Mouse (Mus musculus): ENCODE data around the gene Adgrd1. TPM values are rescaled to one million over a fixed set of nuclear protein-coding genes. Genes with fewer than 3 reads are reported as not detected.

The Adgrd1 gene
- polyA plus RNA-seq, 1 experiment from 2014 or later, result 0.24 TPM

- ATAC-seq (ENCODE audit: low FRiP score, low read depth), result no peak
- peaks cover 10% of the 10 kb centered on the region for H3K27me3 ChIP-seq
- H3K4me3 ChIP-seq, result no peak overlapping the region
- no peak overlapping the region for H3K27ac ChIP-seq
- H3K9me3 ChIP-seq, result 0 out of 2 replicates have a peak, but pooled peaks cover 2% of the 10 kb centered on the region
- no peaks in the 10 kb centered on the region for H3K4me1 ChIP-seq
- 17% methylated on average over 2 of the region's 3 CpGs for WGBS
- H3K36me3 ChIP-seq, result no peaks in the 10 kb centered on the region
- no peak overlapping the region for H3K9ac ChIP-seq
- H3K4me2 ChIP-seq (replicated peaks), result peak overlapping the region; percentile 56
These were observed 121.6 kb downstream of the Adgrd1 start for GRCm38 (mm10) chr5:129218222-129218505.

DNA sequence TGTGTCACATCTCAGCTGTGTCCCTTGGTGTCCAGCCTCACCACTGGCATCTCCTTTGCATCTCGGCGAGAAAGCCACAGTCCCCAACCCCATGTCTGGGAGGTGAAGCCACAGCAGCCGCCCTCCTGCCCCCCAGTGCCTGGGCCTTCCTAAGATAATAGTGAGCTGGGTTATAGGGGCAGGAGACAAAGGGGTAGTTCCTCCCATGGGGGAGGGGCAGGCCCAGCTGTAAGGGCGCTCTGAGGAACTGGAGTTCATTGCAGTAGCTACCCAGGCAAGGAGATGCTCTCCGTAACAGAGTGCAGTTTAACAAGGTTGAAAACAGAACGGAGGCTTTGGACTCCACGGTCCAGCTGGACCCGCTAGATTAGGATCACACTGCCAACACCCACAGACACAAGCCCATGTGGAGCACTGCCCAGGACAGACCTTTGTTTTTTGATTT is 122.0 kb downstream of the Adgrd1 start:
- Histone ChIP-seq H3K36me3 (no peaks in the 10 kb centered on the region), H3K4me1 (no peaks in the 10 kb centered on the region), H3K27me3 (peaks cover 9% of the 10 kb centered on the region), H3K4me3 (no peak overlapping the region), H3K4me2 (replicated peaks) (no peak overlapping the region), H3K27ac (no peak overlapping the region), H3K9ac (no peak overlapping the region), H3K9me3 (0 out of 2 replicates have a peak, but pooled peaks cover 2% of the 10 kb centered on the region)
- ATAC-seq (ENCODE audit: low FRiP score, low read depth), result no peak
- WGBS, result 24% methylated on average over 8 of the region's 8 CpGs

DNA sequence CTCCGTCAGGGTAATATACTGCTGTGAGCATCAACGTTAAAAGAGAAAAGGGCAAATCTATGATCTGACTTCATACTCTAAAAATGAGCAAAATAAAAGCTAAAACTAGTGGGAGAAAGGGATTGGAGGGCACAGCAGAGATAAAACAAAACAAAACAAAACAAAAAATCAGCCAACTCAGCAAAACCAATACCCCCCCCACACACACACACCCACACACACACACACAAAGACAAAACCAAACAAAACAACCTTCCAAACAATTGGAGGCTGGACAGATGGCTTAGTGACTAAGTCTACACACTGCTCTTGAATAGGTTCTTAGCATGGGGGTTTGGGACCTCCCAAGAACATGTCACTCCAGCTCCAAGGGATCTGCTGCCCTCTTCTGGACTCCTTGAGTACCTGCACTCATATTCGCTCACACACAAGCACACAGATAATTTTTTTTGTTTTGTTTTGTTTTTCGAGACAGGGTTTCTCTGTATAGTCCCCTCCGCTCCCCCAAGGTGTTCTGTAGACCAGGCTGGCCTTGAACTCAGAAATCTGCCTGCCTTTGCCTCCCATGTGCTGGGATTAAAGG is 122.7 kb downstream of the Adgrd1 start:
- 89% methylated on average over 5 of the region's 5 CpGs for WGBS
- no peak for ATAC-seq (ENCODE audit: low FRiP score, low read depth)
- Histone ChIP-seq H3K9ac (no peak overlapping the region), H3K4me1 (no peaks in the 10 kb centered on the region), H3K27me3 (peaks cover 9% of the 10 kb centered on the region), H3K27ac (no peak overlapping the region), H3K36me3 (no peaks in the 10 kb centered on the region), H3K4me2 (replicated peaks) (no peak overlapping the region), H3K9me3 (0 out of 2 replicates have a peak, but pooled peaks cover 2% of the 10 kb centered on the region), H3K4me3 (no peak overlapping the region)

DNA sequence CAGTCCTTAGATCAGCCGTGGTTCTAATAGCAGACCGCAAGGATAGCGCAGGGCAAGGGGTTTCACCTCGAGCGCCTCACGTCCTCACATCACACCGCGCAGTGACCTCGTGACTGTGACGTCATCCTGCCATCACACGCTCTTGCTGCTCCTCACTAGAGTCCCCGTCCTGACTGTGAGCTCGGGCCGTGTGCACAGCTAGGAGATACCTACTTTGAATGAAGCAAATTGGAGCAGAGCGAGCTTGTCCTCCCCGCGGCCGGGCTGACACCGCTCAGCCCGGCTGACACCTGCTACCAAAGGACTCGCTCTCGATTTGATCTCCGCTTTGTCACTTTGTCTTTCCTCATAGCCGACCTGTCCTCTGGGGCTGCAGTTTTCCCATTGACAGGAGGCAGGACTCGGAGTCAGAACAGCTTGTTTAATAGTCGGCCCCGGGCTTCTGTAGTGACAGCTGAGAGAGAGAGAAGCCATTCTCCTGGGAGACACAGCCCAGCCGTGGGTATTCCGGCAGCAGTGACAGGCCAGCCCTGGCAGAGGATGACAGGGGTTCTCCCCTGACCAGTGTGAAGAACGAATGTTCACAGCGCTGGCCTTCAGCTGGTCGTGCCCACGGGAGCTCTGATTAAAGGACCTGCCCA is 129.4 kb downstream of the Adgrd1 start:
- no peaks in the 10 kb centered on the region for H3K36me3 ChIP-seq
- ATAC-seq (ENCODE audit: low FRiP score, low read depth), result no peak
- no peak overlapping the region; the same call in 1 of the 2 replicates for H3K4me2 ChIP-seq (replicated peaks)
- H3K27me3 ChIP-seq, result no peaks in the 10 kb centered on the region
- no peaks in the 10 kb centered on the region for H3K9me3 ChIP-seq
- 73% methylated on average over 33 of the region's 33 CpGs for WGBS
- no peaks in the 10 kb centered on the region for H3K4me1 ChIP-seq
- no peak overlapping the region for H3K9ac ChIP-seq
- no peak overlapping the region for H3K4me3 ChIP-seq
- no peak overlapping the region for H3K27ac ChIP-seq

DNA sequence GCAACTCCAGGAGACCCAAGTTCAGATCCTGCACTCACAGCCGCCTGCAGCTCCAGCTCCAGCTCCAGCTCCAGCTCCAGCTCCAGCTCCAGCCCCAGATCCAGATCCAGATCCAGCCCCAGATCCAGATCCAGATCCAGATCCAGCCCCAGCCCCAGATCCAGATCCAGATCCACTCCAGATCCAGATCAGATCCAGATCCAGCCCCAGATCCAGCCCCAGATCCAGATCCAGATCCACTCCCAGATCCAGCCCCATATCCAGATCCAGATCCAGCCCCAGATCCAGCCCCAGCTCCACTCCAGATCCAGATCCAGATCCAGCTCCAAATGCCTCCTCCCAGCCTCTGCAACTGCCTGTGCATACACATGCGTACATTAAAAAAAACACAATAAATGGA is 131.6 kb downstream of the Adgrd1 start:
- Histone ChIP-seq H3K9ac (no peak overlapping the region), H3K27ac (no peak overlapping the region), H3K4me1 (no peaks in the 10 kb centered on the region), H3K4me2 (replicated peaks) (no peak overlapping the region), H3K9me3 (no peaks in the 10 kb centered on the region), H3K36me3 (no peaks in the 10 kb centered on the region), H3K27me3 (no peaks in the 10 kb centered on the region), H3K4me3 (no peak overlapping the region)
- 95% methylated on average over 2 of the region's 2 CpGs for WGBS
- ATAC-seq (ENCODE audit: low FRiP score, low read depth), result no peak

DNA sequence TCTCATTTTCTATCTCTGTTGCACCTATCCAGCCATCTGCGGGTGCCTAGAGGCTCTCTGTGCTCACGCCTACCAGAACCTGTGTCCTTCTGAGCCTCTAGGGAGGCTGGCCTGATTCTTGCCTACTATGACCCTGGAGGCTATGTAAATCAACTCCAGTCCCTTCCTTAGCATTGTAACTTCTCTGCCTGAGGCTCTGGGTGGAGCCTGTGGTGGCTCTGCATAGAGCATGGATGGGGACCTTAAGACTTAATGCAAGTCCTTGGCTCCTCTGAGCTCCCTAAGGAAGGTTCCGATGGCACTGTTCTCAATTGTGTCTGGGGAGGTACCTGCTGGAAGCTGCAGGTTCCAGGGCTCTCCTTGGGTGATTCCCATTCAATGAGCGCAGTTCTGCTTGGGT is 136.8 kb downstream of the Adgrd1 start:
- no peaks in the 10 kb centered on the region for H3K4me1 ChIP-seq
- no peak overlapping the region for H3K9ac ChIP-seq
- no peaks in the 10 kb centered on the region for H3K9me3 ChIP-seq
- ATAC-seq (ENCODE audit: low FRiP score, low read depth), result no peak
- no peaks in the 10 kb centered on the region for H3K36me3 ChIP-seq
- WGBS, result 93% methylated on average over 4 of the region's 4 CpGs
- H3K27ac ChIP-seq, result no peak overlapping the region
- no peak overlapping the region for H3K4me3 ChIP-seq
- H3K27me3 ChIP-seq, result no peaks in the 10 kb centered on the region
- H3K4me2 ChIP-seq (replicated peaks), result no peak overlapping the region

- Histone ChIP-seq H3K9me3 (no peaks in the 10 kb centered on the region), H3K27me3 (no peaks in the 10 kb centered on the region)
- 77% methylated on average over 7 of the region's 7 CpGs for WGBS
These were observed 137.4 kb downstream of the Adgrd1 start for GRCm38 (mm10) chr5:129233881-129234432.

GRCm38 (mm10) chr5:129236366-129236765 is 139.8 kb downstream of the Adgrd1 start:
- H3K27ac ChIP-seq, result no peak overlapping the region
- no peak for ATAC-seq (ENCODE audit: low FRiP score, low read depth)
- no peaks in the 10 kb centered on the region for H3K27me3 ChIP-seq
- no peaks in the 10 kb centered on the region for H3K9me3 ChIP-seq
- H3K4me1 ChIP-seq, result no peaks in the 10 kb centered on the region
- no peaks in the 10 kb centered on the region for H3K36me3 ChIP-seq
- no peak overlapping the region for H3K9ac ChIP-seq
- H3K4me3 ChIP-seq, result no peak overlapping the region
- H3K4me2 ChIP-seq (replicated peaks), result no peak overlapping the region
- WGBS, result 65% methylated on average over 11 of the region's 11 CpGs

More at GRCm38 (mm10) chr5:129233881-129234432, 137.4 kb downstream of the Adgrd1 start:
- Histone ChIP-seq H3K4me2 (replicated peaks) (no peak overlapping the region), H3K4me3 (no peak overlapping the region), H3K9ac (no peak overlapping the region), H3K36me3 (no peaks in the 10 kb centered on the region), H3K27ac (no peak overlapping the region), H3K4me1 (no peaks in the 10 kb centered on the region)
- ATAC-seq (ENCODE audit: low FRiP score, low read depth), result no peak

GRCm38 (mm10) chr5:129241865-129242264 is 145.3 kb downstream of the Adgrd1 start:
- no peak overlapping the region for H3K4me3 ChIP-seq
- peaks cover 6% of the 10 kb centered on the region; the same call in 1 of the 2 replicates for H3K27me3 ChIP-seq
- no peak for ATAC-seq (ENCODE audit: low FRiP score, low read depth)
- H3K27ac ChIP-seq, result no peak overlapping the region
- no peak overlapping the region for H3K4me2 ChIP-seq (replicated peaks)
- no peak overlapping the region for H3K9ac ChIP-seq
- no peaks in the 10 kb centered on the region for H3K9me3 ChIP-seq
- 44% methylated on average over 11 of the region's 11 CpGs for WGBS
- no peaks in the 10 kb centered on the region for H3K36me3 ChIP-seq
- H3K4me1 ChIP-seq, result peaks cover 19% of the 10 kb centered on the region

DNA sequence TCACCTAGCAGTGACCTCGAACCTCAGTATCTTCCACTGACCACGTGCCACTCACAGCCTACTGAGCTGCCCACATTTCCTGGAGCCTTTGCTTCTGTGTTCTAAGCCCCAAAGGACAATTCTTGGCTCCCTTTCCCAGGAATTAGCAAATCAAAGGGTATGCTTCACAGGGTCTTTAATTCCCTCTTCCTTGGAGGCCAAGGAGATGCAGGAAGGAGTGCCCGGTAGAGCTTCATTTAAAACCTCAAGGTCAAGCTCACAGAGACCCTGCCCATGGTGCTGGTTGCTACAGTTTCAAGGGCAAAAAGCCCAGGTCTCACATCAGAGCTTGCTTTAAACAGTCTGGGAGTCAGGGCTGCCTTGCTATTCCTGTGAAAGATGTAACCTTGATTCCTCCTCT is 145.7 kb downstream of the Adgrd1 start:
- Histone ChIP-seq H3K27ac (no peak overlapping the region), H3K36me3 (no peaks in the 10 kb centered on the region), H3K4me3 (no peak overlapping the region), H3K27me3 (peaks cover 6% of the 10 kb centered on the region; the same call in 1 of the 2 replicates), H3K4me2 (replicated peaks) (no peak overlapping the region), H3K9me3 (no peaks in the 10 kb centered on the region), H3K4me1 (peaks cover 19% of the 10 kb centered on the region), H3K9ac (no peak overlapping the region)
- 37% methylated on average over 3 of the region's 3 CpGs for WGBS
- ATAC-seq (ENCODE audit: low FRiP score, low read depth), result no peak

DNA sequence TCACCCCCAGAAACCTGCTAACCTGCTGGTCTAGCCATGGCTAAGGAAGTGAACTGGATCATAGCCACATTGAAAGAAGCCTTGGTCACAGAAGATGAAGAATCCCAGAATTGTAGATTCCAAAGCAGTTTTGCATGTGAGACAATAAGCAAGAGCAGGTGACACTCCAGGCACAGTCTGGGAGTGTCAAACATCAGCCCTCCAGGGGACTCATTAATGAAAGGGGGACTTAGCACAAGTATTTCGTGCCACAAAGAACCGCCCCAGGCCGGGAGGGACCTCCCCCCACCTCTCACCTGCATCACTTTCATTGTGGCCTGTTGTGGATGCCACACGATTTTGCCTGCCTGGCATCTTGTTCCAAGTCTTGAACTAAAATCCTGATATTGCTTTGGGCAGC is 146.6 kb downstream of the Adgrd1 start:
- H3K9ac ChIP-seq, result no peak overlapping the region
- H3K9me3 ChIP-seq, result no peaks in the 10 kb centered on the region
- 70% methylated on average over 4 of the region's 4 CpGs for WGBS
- H3K27ac ChIP-seq, result no peak overlapping the region
- H3K4me3 ChIP-seq, result no peak overlapping the region
- H3K27me3 ChIP-seq, result peaks cover 6% of the 10 kb centered on the region; the same call in 1 of the 2 replicates
- H3K4me2 ChIP-seq (replicated peaks), result no peak overlapping the region
- peaks cover 19% of the 10 kb centered on the region for H3K4me1 ChIP-seq
- no peaks in the 10 kb centered on the region for H3K36me3 ChIP-seq
- ATAC-seq (ENCODE audit: low FRiP score, low read depth), result no peak

DNA sequence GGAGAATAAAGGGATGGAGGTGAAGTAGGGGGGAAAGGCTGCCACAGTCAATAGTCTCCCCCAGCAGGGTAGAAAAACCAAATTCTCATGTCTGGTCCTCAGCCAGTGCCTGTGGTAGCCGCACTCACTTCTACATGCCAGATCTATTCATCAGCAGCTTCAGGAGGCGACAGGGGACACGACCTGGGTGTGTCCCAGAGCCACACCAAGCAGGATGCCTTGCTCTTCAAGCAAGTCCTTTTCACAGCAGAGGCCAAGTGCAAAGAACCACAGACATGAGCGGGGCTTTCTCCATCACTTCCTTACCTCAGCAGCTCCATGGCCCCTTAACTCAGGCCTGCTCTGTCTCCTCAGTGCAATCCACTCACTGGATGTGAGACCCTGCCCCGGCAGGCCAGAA is 147.8 kb downstream of the Adgrd1 start:
- Histone ChIP-seq H3K27ac (no peak overlapping the region), H3K9ac (no peak overlapping the region), H3K4me3 (no peak overlapping the region), H3K36me3 (no peaks in the 10 kb centered on the region), H3K27me3 (peaks cover 6% of the 10 kb centered on the region; the same call in 1 of the 2 replicates), H3K4me2 (replicated peaks) (no peak overlapping the region), H3K4me1 (peaks cover 19% of the 10 kb centered on the region), H3K9me3 (no peaks in the 10 kb centered on the region)
- WGBS, result 55% methylated on average over 5 of the region's 5 CpGs
- ATAC-seq (ENCODE audit: low FRiP score, low read depth), result no peak
